Mouse (Mus musculus) layer of hippocampus, postnatal 25 days (tissue): ENCODE data around the gene Nqo1. TPM values are rescaled to one million over a fixed set of nuclear protein-coding genes. Genes with fewer than 3 reads are reported as not detected.
A peak's percentile ranks its signal among the peaks of the same experiment; 100 is the strongest.

Experiments
- DNase-seq, 2 experiments: peaks; one replicate each; pipeline ENCODE4 v3.0.0; 2022; ENCODE audit warnings: mixed read lengths in 2 of 2, low spot score in 1 of 2; ENCODE audit errors: extremely low spot score in 1 of 2
- total RNA-seq, 2 experiments: library from RNA; stranded (reverse); gene quantifications; 2 replicates each; pipeline ENCODE4 v1.2.3; 2021

The Nqo1 gene
- 1 to 10 TPM; 5.3 to 5.7 TPM for total RNA-seq

DNA sequence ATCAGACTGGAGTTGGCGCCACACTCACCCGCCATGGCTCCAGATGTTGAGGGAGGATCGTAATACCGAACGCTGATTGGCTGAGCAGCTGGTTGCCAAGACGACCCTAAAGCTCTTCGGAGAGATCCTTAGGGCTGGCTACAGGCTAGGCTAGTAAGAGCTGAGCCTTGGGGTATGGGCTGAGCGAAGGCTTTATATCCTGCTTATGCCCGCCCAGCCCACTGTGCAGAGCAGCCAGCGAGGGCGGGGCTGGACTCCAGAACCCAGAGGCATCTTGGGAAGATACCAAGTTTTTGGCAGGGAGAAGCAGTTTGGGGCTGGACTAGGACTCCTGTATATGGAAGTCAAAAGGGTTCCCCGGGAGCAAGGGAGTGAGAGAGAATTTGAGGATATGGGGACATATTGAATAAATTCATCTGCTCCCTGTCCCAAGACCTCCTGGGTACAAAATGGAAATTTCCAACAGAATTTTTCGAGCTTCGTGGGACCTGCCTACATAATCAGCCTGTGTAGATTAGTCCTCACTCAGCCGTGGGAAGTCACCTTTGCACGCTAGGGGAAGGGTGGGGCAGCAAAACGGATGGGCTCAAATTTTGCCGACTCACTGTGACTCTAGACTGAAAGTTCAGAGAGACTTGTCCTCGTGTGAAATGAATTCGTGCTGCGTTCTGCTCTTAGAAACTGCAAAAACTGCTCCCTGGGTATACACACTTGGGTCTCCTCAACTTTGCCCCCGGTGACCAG is at the start of gene Nqo1:
TSS of gene Nqo1 (minus strand) at position 169 of the 744 bp plus-strand sequence.
- peak; percentile 27 to 37 for DNase-seq

DNA sequence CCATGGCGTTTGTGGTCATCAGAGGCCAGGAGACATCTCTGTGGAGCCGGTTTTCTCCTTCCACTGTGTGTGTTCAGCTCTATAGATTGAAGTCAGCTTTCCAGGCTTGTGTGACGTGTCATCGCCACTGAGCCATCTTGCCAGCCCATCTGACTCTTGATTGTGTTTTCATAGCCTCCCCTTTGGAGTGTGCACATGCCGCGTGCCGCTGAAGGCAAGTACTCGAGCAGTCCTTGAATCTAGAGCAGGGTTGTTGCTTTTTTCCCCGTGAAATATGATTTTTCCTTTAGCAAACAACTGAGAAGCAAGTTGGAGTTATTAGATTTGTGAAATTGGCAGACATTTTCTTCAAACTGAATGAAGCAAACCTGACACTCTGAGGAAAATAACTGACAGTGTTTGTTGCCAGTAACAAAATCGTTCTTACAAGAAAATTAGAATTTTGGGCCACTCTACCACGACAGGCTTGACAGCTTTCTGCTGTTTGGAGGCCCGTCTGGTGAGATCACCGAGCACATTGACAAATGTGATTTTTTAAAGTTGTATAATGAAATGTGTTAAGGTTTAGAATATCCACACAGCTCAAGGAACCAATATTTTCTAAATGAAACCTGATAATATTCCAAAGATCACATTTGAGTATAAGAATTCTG is 48.5 kb upstream of the Nqo1 start:
- no peak for DNase-seq

- DNase-seq: no peak
Measured at GRCm38 (mm10) chr8:107449655-107450054, 46.6 kb upstream of the Nqo1 start.

DNA sequence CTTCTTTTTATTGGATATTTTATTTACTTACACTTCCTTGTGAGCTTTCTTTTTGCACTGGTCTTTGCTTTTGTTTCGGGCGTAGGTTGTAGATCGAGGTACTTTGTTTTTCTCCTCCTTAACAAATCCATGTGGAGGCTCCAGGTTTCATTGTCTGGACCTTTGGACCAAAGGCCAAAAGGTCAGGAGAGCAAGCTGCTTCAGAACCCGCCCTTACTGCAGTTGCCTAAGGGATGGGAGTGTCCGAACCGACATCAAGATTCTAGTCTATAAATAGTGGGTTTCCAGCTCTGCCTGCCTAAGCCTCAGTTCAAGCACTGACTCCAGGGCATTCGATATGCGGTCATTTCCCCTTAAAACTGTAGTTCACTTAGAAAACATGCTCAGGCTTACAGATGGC is 46.1 kb upstream of the Nqo1 start:
- DNase-seq: no peak

DNA sequence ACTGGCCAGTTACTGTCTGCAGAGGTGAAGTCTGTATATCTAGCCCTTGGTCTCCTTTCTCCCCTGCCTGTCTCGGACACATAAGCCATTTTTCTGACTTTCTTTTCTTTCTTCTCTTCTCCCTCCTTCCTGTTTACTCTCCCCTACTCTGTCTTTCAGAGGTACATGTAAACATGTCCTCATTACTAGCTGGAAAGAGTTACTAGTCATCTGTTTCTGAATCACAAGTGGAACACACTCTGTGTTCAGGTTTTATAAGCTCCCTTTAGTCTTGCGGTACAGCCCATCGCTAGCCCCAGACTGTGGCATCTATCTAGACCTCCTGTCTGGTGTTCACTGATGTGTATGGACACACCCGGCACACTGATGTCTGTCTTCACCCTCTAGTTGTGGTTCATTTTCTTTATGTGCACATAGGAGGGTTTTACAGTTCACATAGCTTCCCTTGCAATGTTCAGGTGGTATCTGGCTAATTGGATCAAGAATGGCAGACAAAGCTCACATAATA is 45.4 kb upstream of the Nqo1 start:
- DNase-seq: no peak

GRCm38 (mm10) chr8:107447713-107448112 is 44.7 kb upstream of the Nqo1 start:
- no peak for DNase-seq

GRCm38 (mm10) chr8:107444626-107445025 is 41.6 kb upstream of the Nqo1 start:
- no peak for DNase-seq

DNA sequence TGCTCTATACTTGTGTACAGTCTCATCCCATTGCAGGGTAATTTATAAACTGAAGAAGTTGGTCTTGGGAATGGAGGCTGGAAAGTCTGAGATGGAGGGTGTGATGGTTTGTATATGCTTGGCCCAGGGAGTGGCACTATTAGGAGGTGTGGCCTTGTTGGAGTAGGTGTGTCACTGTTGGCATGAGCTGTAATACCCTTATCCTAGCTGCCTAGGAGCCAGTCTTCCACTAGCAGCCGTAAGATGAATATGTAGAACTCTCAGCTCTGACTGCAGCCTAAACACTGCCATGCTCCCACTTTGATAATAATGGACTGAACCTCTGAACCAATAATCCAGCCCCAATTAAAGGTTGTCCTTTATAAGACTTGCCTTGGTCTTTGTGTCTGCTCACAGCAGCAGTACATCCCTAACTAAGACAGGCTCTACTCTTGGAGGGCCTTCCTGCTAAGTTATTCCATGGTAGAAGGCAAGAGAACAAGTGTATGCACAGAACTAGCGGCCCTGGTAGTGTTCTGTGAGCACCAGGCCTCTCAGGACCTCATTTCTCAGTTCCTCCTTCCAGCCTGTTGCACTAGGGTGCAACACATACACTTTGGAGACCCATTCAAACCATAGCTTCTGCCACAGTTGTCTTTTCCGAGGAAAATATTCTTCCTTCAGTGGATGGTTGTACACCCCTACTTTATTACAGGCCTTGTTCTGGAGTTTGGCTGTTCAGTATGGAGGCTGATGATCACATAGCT is 37.0 kb upstream of the Nqo1 start:
- no peak for DNase-seq

DNA sequence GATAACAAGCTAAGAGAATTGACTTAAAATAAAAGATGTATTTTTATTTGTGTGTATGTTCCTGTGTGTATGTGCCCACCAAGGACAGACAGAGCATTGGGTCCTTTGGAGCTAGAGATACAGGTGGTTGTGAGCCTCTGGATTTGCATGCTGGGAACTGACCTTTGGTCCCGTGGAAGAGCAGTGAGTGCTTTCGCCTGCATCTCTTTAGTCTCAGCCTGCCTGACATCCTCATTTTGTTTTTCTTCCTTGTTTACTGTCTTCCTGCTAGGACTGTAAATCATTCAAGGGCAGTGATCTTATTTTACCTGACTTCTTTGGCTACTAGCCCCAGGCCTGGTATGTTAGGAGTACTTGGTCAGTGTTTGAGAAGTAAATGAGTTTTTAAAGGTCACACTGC is 34.7 kb upstream of the Nqo1 start:
- DNase-seq: no peak

- DNase-seq: no peak
Measured at GRCm38 (mm10) chr8:107436841-107437421, 33.9 kb upstream of the Nqo1 start.

DNA sequence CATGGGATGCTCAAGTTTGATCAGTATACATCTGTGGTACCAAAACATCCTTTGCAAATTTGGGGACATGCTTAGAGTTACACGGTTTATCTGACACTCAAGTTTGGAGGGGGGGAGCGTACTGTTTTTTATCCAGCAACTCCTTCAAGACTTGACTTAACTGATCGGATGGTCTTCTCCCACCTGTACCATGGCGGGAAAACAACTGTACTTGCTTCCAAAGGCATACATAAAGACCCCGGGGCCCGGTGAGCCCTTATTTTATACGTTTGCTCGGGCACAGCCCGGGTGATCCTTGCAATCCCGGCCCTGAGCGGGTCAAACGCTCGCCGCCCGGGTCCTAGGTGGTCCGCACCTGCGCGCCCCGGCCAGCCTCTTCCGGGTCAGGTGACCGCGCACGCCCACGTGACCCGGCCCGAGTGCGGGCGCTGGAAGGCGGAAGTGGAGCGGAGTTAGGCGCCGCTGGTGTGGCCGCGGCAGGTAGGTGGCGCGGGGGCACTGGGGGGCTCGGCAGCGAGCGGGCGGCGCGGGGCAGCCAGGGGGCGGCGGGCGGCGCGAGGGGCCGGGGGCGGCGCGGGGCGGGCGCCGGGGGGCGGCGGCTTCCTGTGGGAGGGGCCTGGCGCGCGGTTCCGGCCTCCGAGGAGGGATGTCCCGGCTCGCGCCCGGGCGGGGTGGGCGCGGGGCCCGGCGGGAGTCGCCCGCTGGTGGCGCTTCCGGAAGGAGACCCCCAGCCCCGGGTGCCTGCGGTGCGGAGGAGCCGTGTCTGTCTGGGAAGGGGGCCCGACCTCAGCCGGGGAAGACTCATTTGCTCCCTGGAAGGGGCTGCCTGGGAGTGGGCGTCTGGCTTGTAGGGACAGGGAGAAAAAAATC is 33.2 kb upstream of the Nqo1 start, which contains the start of gene Wwp2:
TSS of gene Wwp2 (plus strand) at position 404 of the 870 bp plus-strand sequence.
- DNase-seq: peak; percentile 65 to 78

GRCm38 (mm10) chr8:107435421-107435961 is 32.5 kb upstream of the Nqo1 start:
- DNase-seq: no peak

DNA sequence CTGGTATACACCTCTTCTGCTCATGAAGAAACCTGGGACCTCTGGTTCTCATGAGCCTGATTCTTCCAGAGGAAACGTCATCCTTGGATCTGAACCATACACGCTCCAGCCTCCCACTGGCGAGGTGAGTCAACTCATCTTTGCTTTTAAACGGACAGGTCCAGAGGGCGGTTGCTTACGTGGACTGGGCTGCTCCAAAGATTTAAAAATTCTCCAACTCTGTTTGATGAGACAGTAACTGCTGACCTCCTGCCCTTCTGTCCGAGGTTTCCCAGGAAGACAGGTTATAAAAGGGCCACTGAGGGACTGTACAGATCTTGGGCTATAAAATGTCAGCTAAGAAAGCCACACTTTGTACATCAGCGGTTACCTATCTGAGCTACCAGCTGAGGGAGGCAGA is 27.8 kb upstream of the Nqo1 start:
- DNase-seq: no peak

GRCm38 (mm10) chr8:107425230-107425597 is 22.2 kb upstream of the Nqo1 start:
- DNase-seq: no peak

DNA sequence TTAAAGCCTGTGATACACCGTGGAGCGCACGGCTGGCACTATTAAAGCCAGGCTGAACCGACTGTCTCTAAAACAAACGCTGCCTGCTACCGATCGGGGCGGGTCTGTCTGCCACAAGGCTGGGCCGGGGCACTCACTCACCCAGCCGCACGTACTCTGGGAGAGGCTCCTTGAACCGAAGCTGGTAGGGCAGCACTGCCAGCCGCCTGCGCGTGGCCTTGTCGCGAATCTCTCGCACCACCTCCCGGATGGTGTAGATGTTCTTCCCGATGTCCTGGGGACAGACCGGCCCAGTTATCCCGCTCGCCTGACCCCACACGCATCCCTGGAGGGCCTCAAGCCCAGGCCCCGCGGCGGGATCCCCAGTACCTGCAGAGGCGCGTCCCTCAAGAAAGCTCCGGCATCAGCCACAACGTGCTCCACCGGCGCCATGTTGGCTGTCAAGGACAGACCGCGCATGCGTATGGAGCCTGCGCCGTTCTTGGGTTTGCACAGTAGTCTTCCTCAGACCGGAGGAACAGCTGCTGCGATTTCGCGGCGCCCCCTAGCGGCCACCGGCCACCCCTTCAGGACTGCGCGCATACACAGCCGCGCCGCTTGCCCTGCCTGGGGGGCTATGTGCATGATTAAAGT is 21.7 kb upstream of the Nqo1 start, which contains the start of gene Nob1:
TSS of gene Nob1 (minus strand) at position 455 of the 633 bp plus-strand sequence.
- peak; percentile 98 to 99 for DNase-seq

GRCm38 (mm10) chr8:107424176-107424575 is 21.2 kb upstream of the Nqo1 start:
- no peak for DNase-seq

- DNase-seq: no peak
Measured at GRCm38 (mm10) chr8:107417001-107417400, 14.0 kb upstream of the Nqo1 start.

- DNase-seq: no peak
Measured at GRCm38 (mm10) chr8:107413881-107414280, 10.9 kb upstream of the Nqo1 start.

GRCm38 (mm10) chr8:107412552-107412951 is 9.5 kb upstream of the Nqo1 start:
- no peak for DNase-seq
